Mouse (Mus musculus) limb, embryonic 14.5 days (tissue): ENCODE results near the gene Fam24b. TPM values are rescaled to one million over a fixed set of nuclear protein-coding genes. Genes with fewer than 3 reads are reported as not detected.

Source experiments
- ATAC-seq: fragments of 200-750 bp; cut with Nextera tagmentation; 2 replicates; pipeline ENCODE4 v1.8.0; 2017; ENCODE audit warnings: low read depth, moderate number of reproducible peaks, moderate TSS enrichment; ENCODE audit not compliant: low FRiP score
- DNase-seq: peaks from one replicate; pipeline ENCODE4 v3.0.0-alpha.2; 2015; ENCODE audit warnings: low spot score
- H3K27ac ChIP-seq: fragments of 300-500 bp; sonication (generic); replicated peaks from 2 replicates; pipeline ENCODE4 v1.5.1; 2014; ENCODE audit warnings: low read depth, mild to moderate bottlenecking, low read length, moderate library complexity, mixed read lengths
- H3K27me3 ChIP-seq: fragments of 300-500 bp; sonication (generic); 2 replicates; pipeline ENCODE4 v1.6.1; 2014; ENCODE audit warnings: low read length, mixed read lengths; ENCODE audit not compliant: control insufficient read depth, insufficient read depth
- H3K36me3 ChIP-seq: fragments of 300-500 bp; sonication (generic); 2 replicates; pipeline ENCODE4 v1.6.1; 2014; ENCODE audit warnings: mild to moderate bottlenecking, low read length, moderate library complexity, mixed read lengths; ENCODE audit not compliant: control insufficient read depth, insufficient read depth
- H3K4me1 ChIP-seq: fragments of 300-500 bp; sonication (generic); 2 replicates; pipeline ENCODE4 v1.6.1; 2014; ENCODE audit warnings: antibody characterized with exemption, low read length, mixed read lengths; ENCODE audit not compliant: control insufficient read depth, insufficient read depth
- H3K4me2 ChIP-seq: fragments of 300-500 bp; sonication (generic); replicated peaks from 2 replicates; pipeline ENCODE4 v1.6.1; 2014; ENCODE audit warnings: low read depth, mild to moderate bottlenecking, low read length, moderate library complexity; ENCODE audit not compliant: severe bottlenecking
- H3K4me3 ChIP-seq: fragments of 300-500 bp; sonication (generic); replicated peaks from 2 replicates; pipeline ENCODE4 v1.5.1; 2014; ENCODE audit warnings: low read length
- H3K9ac ChIP-seq: fragments of 300-500 bp; sonication (generic); 2 replicates; pipeline ENCODE4 v1.6.1; 2014; ENCODE audit warnings: mild to moderate bottlenecking, low read depth, low read length, moderate library complexity; ENCODE audit not compliant: severe bottlenecking
- H3K9me3 ChIP-seq: fragments of 300-500 bp; sonication (generic); 2 replicates; pipeline ENCODE4 v1.6.1; 2016; ENCODE audit warnings: low read length; ENCODE audit not compliant: control insufficient read depth
- POLR2A ChIP-seq: fragments of 200-500 bp; IDR thresholded peaks from 2 replicates; pipeline ENCODE4 v1.8.0; 2012; ENCODE audit warnings: inconsistent platforms, mild to moderate bottlenecking, moderate library complexity, borderline replicate concordance; ENCODE audit not compliant: insufficient read depth, insufficient read length; ENCODE audit errors: extremely low read depth
- WGBS: fragments of 180-500 bp; shearing (Covaris S2); extraction: QIAGEN DNeasy Blood & Tissue Kit; methylation state at CpG from one replicate; pipeline ENCODE4 v1.1.7; 2014; 5-methylcytosine and 5-hydroxymethylcytosine counted together
- polyA plus RNA-seq, 2 experiments: library from polyadenylated mRNA; depleted of rRNA in 1 of 2; stranded (reverse) in 1 of 2; unstranded in 1 of 2; fragments of >200 nt; fragmentation: Nextera tagmentation in 1 of 2; extraction: Ambion mirVana in 1 of 2; gene quantifications; 2 replicates each; pipeline versions ENCODE4 v1.2.1 to v1.2.3; 2012 to 2014

The Fam24b gene
- polyA plus RNA-seq, 2 experiments = 0.78 TPM; not detected in 1

DNA sequence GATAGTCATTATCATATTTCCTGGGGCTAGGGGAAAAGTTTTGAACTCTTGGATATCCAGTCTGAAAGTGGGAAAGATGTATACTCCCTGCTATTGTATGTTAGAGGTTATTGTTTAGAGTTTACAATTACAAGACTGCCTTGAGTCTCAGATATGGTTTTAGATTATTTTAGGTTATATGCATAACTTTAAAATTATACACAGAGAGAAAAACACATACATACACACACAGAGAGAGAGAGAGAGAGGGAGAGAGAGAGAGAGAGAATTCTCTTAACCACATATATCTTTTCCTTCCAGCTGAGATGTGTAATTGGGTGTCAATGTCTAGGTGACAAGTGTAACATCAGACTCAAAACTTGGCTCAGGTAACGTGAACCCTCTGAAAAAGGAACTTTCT, 4.2 kb upstream of the Fam24b start, which contains the start of gene Fam24a:
Gene Fam24a, plus strand, starts transcription at position 301 of the 400 bp plus-strand sequence.
- Histone ChIP-seq H3K9ac (no peak within 1 kb of the TSS), H3K4me2 (no peak within 1 kb of the TSS), H3K4me3 (no peak within 1 kb of the TSS), H3K4me1 (no peaks in the 10 kb centered on the region), H3K9me3 (no peaks in the 10 kb centered on the region), H3K27ac (no peak within 1 kb of the TSS), H3K36me3 (no peaks in the 10 kb centered on the region), H3K27me3 (no peaks in the 10 kb centered on the region)
- no peak for ATAC-seq
- DNase-seq = no peak
- no peak for TF ChIP-seq POLR2A
- WGBS = 38% methylated on average over 1 of the region's 1 CpGs

DNA sequence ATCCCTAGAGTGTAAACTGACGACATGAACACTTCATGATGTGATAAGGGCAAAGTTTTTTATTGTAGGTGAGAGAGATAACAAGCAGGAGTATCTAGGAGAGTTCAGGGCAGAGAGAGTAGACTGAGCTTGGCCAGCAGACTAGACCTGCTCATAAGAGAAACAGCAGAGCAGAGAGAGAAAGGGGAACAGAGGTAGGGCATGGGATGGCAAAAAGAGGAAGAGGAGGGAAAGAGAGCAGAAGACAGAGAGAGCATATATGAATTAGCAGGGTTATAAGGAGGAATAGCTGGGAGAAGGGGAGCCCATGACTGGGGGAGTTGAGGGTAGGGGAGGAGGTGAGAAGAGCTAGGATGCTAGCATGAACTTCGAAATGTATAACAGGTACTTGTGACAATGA, 2.4 kb upstream of the Fam24b start:
- Histone ChIP-seq H3K4me1 (no peaks in the 10 kb centered on the region), H3K4me3 (no peak overlapping the region), H3K36me3 (no peaks in the 10 kb centered on the region), H3K9ac (no peak overlapping the region), H3K4me2 (no peak overlapping the region), H3K27me3 (no peaks in the 10 kb centered on the region), H3K9me3 (no peaks in the 10 kb centered on the region), H3K27ac (no peak overlapping the region)
- DNase-seq = no peak
- TF ChIP-seq POLR2A = no peak
- no peak for ATAC-seq
- 68% methylated on average over 2 of the region's 2 CpGs for WGBS

DNA sequence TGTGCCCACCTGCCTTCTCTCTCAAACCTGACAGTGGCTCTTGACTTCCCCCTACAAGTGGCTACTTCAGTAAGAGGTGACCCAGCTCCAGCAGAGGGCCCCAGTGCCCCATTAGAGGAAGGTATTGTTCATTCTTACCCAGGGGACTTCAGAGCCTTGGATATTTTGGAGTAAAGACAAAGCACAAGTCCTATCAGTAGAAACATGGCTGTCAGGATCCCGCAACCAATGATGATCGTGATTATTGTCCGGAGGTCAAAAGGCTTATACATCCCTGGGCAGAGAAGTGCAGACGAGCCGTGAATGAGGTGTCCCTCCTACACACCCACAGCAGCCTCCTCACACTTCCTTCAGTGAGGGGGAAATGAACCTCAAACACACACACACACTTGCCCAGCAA, 2.3 kb downstream of the Fam24b start:
- WGBS = 93% methylated on average over 5 of the region's 5 CpGs
- H3K27ac ChIP-seq = no peak overlapping the region
- no peak overlapping the region for H3K4me3 ChIP-seq
- TF ChIP-seq POLR2A = no peak
- H3K4me2 ChIP-seq = no peak overlapping the region
- H3K9me3 ChIP-seq = no peaks in the 10 kb centered on the region
- H3K9ac ChIP-seq = no peak overlapping the region
- H3K27me3 ChIP-seq = no peaks in the 10 kb centered on the region
- no peaks in the 10 kb centered on the region for H3K4me1 ChIP-seq
- DNase-seq = no peak
- no peaks in the 10 kb centered on the region for H3K36me3 ChIP-seq
- ATAC-seq = no peak

DNA sequence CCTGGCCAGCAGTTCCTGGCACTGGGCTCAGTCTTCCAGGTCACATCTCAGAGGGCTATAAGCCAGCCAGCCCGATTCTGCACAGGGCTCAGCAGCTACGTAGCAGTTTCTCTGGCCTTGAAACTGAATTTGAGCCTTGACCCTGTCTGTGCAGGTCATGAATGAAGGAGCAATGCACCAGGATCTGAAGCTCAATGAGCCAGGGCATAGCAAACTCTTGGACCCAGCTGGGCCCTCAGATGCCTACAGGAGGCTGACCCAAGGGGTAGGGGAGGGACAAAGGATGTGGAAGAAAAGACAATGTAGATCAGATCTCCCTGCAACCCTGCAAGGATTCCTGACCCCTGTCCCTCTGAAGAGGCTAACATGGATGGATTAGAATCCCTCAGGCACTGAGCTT, 7.1 kb downstream of the Fam24b start, which contains the start of gene Cuzd1:
Gene Cuzd1, minus strand, starts transcription at position 101 of the 400 bp plus-strand sequence.
- no peak for DNase-seq
- WGBS = 79% methylated on average over 2 of the region's 2 CpGs
- no peak within 1 kb of the TSS for H3K4me3 ChIP-seq
- no peaks in the 10 kb centered on the region for H3K36me3 ChIP-seq
- no peak within 1 kb of the TSS for H3K9ac ChIP-seq
- H3K9me3 ChIP-seq = no peaks in the 10 kb centered on the region
- H3K4me2 ChIP-seq = no peak within 1 kb of the TSS
- no peaks in the 10 kb centered on the region for H3K4me1 ChIP-seq
- H3K27me3 ChIP-seq = no peaks in the 10 kb centered on the region
- TF ChIP-seq POLR2A = no peak
- H3K27ac ChIP-seq = no peak within 1 kb of the TSS
- ATAC-seq = no peak

DNA sequence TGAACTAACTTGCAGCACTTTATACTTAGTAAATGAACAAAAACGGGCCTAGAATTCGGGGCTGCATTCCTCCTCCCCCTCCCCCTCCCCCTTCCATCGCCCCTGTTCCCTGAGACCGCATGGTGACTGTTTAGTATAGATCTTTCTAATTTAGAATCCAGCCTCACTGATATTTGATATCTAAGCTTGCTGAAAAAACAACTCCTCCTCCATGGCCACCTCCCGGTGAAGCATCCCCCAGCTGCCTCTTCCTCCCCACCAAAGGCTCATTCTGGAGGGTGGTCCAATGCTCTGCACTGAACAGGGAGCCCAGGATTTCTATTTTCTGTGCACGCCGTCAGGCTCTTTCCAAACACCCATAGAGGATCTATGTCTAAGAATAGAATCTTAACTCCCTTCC, 11.0 kb downstream of the Fam24b start:
- no peak for DNase-seq
- WGBS = 63% methylated on average over 6 of the region's 7 CpGs
- Histone ChIP-seq H3K27me3 (no peaks in the 10 kb centered on the region), H3K9me3 (no peaks in the 10 kb centered on the region), H3K4me1 (no peaks in the 10 kb centered on the region), H3K4me2 (no peak overlapping the region), H3K9ac (no peak overlapping the region), H3K36me3 (no peaks in the 10 kb centered on the region), H3K4me3 (no peak overlapping the region), H3K27ac (no peak overlapping the region)
- ATAC-seq = no peak
- no peak for TF ChIP-seq POLR2A

DNA sequence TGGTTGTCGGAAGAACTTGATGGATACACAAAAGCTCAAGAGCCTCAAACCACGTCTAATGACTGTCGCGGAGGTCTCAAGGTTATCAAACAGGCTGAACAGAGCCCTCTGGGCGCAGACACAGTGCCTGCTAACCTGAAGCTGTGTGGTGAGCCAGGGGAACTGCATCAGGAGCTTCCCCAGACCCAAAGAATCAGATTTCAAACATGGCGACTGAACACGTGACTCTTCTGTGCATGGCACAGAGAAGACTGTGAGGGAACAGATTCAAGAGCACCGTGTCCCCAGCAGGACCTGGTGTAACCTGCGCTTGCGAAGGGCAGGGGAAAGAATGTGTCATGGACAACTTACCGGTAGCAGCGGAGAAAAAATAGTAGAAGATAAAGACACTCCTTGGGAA, 11.7 kb downstream of the Fam24b start:
- Histone ChIP-seq H3K4me3 (no peak overlapping the region), H3K27ac (no peak overlapping the region), H3K27me3 (no peaks in the 10 kb centered on the region), H3K9ac (no peak overlapping the region), H3K4me2 (no peak overlapping the region), H3K9me3 (no peaks in the 10 kb centered on the region), H3K4me1 (no peaks in the 10 kb centered on the region), H3K36me3 (no peaks in the 10 kb centered on the region)
- 68% methylated on average over 12 of the region's 12 CpGs for WGBS
- ATAC-seq = no peak
- TF ChIP-seq POLR2A = no peak
- DNase-seq = no peak
